In the genomic region with DNA sequence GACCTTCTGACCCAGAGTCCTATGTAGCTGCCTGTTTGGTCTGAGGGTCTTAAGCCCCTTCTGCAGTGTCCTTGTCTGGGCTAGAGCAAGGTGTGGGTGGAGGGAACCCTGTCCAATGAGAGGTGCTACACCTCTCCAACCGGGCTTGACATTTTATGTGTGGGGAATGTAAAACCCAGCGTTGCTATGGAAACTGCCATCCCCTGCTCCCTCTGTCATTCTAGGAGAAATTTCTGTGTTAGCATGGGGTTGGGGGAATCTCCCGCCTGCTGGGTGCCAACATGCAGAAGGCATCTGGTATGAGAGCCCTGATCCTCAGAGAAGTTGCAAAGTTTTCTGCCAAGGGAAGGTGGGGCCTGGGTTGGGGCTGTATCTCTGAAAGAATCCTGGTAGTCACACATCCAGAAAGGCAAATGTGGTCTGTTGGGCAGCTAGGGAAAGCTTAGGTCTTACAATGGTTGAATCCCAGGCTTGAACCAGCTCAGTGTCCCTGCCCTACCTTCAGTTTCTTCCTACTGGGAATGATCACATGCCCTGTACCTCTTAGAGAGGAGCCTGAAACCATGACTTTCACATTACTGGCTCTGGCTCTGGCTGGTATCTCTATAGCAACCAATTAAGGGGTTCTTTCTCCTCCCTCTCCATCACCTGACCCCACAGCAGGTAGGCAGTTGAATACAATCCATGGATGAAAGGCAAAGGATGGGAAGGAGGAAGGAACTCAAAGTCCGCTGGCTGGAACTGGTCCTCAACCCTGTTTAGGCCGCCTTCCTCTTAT, we compare ENCODE assay signal across 19 mouse cellular contexts. TPM values are rescaled to one million over a fixed set of nuclear protein-coding genes. Genes with fewer than 3 reads are reported as not detected.
A peak's percentile ranks its signal among the peaks of the same experiment; 100 is the strongest.
DNase-seq lines count a peak whose midpoint lies in the region; ATAC-seq lines count a peak whose summit lies in the region.
"Had no signal": no experiment of that assay in that cellular context is flagged by ENCODE, and none has a peak within 500 bp of the region (broad histone marks: within the 10 kb centered on the region; RNA-seq: fewer than 3 reads in every experiment).

No protein-coding gene starts in this region.

- H3K4me1 ChIP-seq in forebrain, embryonic 13.5 days: no peaks in the 10 kb centered on the region
- no peaks in the 10 kb centered on the region for H3K4me1 ChIP-seq in forebrain, embryonic 12.5 days
- peaks cover 8% of the 10 kb centered on the region; the same call in 1 of the 2 replicates for H3K4me1 ChIP-seq in hindbrain, embryonic 15.5 days (replicated peaks)
- no peaks in the 10 kb centered on the region for H3K4me1 ChIP-seq in hindbrain, embryonic 12.5 days
- H3K4me1 ChIP-seq in neural tube, embryonic 15.5 days: peaks cover 3% of the 10 kb centered on the region; the same call in 1 of the 2 replicates
- H3K4me1 ChIP-seq: limb, embryonic 15.5 days had no signal

- no peak overlapping the region for H3K9ac ChIP-seq in forebrain, embryonic 13.5 days
- H3K9ac ChIP-seq in forebrain, embryonic 12.5 days: no peak overlapping the region
- H3K9ac ChIP-seq in hindbrain, embryonic 15.5 days: no peak overlapping the region
- no peak overlapping the region for H3K9ac ChIP-seq in hindbrain, embryonic 12.5 days
- H3K9ac ChIP-seq in neural tube, embryonic 15.5 days (replicated peaks): no peak overlapping the region
- H3K9ac ChIP-seq: limb, embryonic 15.5 days had no signal

- no peak overlapping the region for H3K27ac ChIP-seq in forebrain, embryonic 13.5 days
- H3K27ac ChIP-seq in forebrain, embryonic 12.5 days: no peak overlapping the region
- H3K27ac ChIP-seq in hindbrain, embryonic 15.5 days (replicated peaks): peak overlapping the region; percentile 25; the same call in 1 of the 2 replicates
- H3K27ac ChIP-seq in hindbrain, embryonic 12.5 days: no peak overlapping the region
- no peak overlapping the region for H3K27ac ChIP-seq in neural tube, embryonic 15.5 days (replicated peaks)
- H3K27ac ChIP-seq: heart, embryonic 10.5 days; kidney, postnatal 0 days; layer of hippocampus, adult 2 months; limb, embryonic 15.5 days had no signal

- H3K9me3 ChIP-seq in forebrain, embryonic 13.5 days (replicated peaks): no peaks in the 10 kb centered on the region
- no peaks in the 10 kb centered on the region for H3K9me3 ChIP-seq in forebrain, embryonic 12.5 days
- no peaks in the 10 kb centered on the region for H3K9me3 ChIP-seq in hindbrain, embryonic 15.5 days
- no peaks in the 10 kb centered on the region for H3K9me3 ChIP-seq in hindbrain, embryonic 12.5 days (replicated peaks)
- H3K9me3 ChIP-seq in neural tube, embryonic 15.5 days (replicated peaks): no peaks in the 10 kb centered on the region
- H3K9me3 ChIP-seq: heart, embryonic 10.5 days; limb, embryonic 15.5 days had no signal

- H3K36me3 ChIP-seq in forebrain, embryonic 13.5 days (ENCODE audit: poor library complexity, severe bottlenecking): no peaks in the 10 kb centered on the region
- no peaks in the 10 kb centered on the region for H3K36me3 ChIP-seq in forebrain, embryonic 12.5 days (replicated peaks)
- H3K36me3 ChIP-seq in hindbrain, embryonic 15.5 days: no peaks in the 10 kb centered on the region
- H3K36me3 ChIP-seq in hindbrain, embryonic 12.5 days: no peaks in the 10 kb centered on the region
- no peaks in the 10 kb centered on the region for H3K36me3 ChIP-seq in neural tube, embryonic 15.5 days
- H3K36me3 ChIP-seq: heart, embryonic 10.5 days; limb, embryonic 15.5 days had no signal

- 63% methylated on average over 5 of the region's 5 CpGs for WGBS in forebrain, embryonic 13.5 days
- 69% methylated on average over 5 of the region's 5 CpGs for WGBS in forebrain, embryonic 12.5 days
- 53% methylated on average over 5 of the region's 5 CpGs for WGBS in hindbrain, embryonic 15.5 days
- 73% methylated on average over 5 of the region's 5 CpGs for WGBS in hindbrain, embryonic 12.5 days
- WGBS in neural tube, embryonic 15.5 days: 64% methylated on average over 5 of the region's 5 CpGs

- H3K4me3 ChIP-seq in forebrain, embryonic 13.5 days: no peak overlapping the region
- no peak overlapping the region for H3K4me3 ChIP-seq in forebrain, embryonic 12.5 days (replicated peaks)
- H3K4me3 ChIP-seq in hindbrain, embryonic 15.5 days: no peak overlapping the region
- H3K4me3 ChIP-seq in hindbrain, embryonic 12.5 days: no peak overlapping the region
- H3K4me3 ChIP-seq in neural tube, embryonic 15.5 days (replicated peaks): no peak overlapping the region
- H3K4me3 ChIP-seq: heart, embryonic 10.5 days; layer of hippocampus, adult 2 months; limb, embryonic 15.5 days had no signal

- no peak overlapping the region for H3K4me2 ChIP-seq in forebrain, embryonic 13.5 days
- no peak overlapping the region for H3K4me2 ChIP-seq in forebrain, embryonic 12.5 days
- no peak overlapping the region for H3K4me2 ChIP-seq in hindbrain, embryonic 15.5 days
- H3K4me2 ChIP-seq in hindbrain, embryonic 12.5 days (replicated peaks): no peak overlapping the region
- H3K4me2 ChIP-seq in neural tube, embryonic 15.5 days: no peak overlapping the region
- H3K4me2 ChIP-seq: limb, embryonic 15.5 days had no signal

- DNase-seq in right cerebral cortex, postnatal 10 days (ENCODE audit: low spot score in 2 of 2): peak; percentile 65 to 79
- no peak for DNase-seq in right cerebral cortex, postnatal 25 days
- DNase-seq in urinary bladder, postnatal 36 days (ENCODE audit: low spot score in 2 of 2): no peak
- DNase-seq: adrenal gland, postnatal 36 days; gastrocnemius, postnatal 36 days; kidney, adult 18-20 months; lung, postnatal 10 days; right cerebral cortex, postnatal 4 days; thymus, adult 2 months had no signal

- H3K27me3 ChIP-seq in forebrain, embryonic 13.5 days: no peaks in the 10 kb centered on the region
- H3K27me3 ChIP-seq in forebrain, embryonic 12.5 days: peaks cover 3% of the 10 kb centered on the region; the same call in 1 of the 2 replicates
- no peaks in the 10 kb centered on the region for H3K27me3 ChIP-seq in hindbrain, embryonic 15.5 days
- no peaks in the 10 kb centered on the region for H3K27me3 ChIP-seq in hindbrain, embryonic 12.5 days
- no peaks in the 10 kb centered on the region for H3K27me3 ChIP-seq in neural tube, embryonic 15.5 days (replicated peaks)
- H3K27me3 ChIP-seq: limb, embryonic 15.5 days; Patski had no signal

- ATAC-seq in forebrain, embryonic 13.5 days: peak; percentile 41
- no peak for ATAC-seq in forebrain, embryonic 12.5 days (ENCODE audit: low FRiP score)
- ATAC-seq in hindbrain, embryonic 15.5 days (ENCODE audit: low FRiP score, low read depth): peak; percentile 69; the same call in 1 of the 2 replicates
- ATAC-seq in hindbrain, embryonic 12.5 days (ENCODE audit: low FRiP score): no peak
- peak; percentile 69; the same call in 1 of the 2 replicates for ATAC-seq in neural tube, embryonic 15.5 days (ENCODE audit: low FRiP score)
- ATAC-seq: Patski had no signal

RNA-seq across cellular contexts. Expression of gene Rasd2, which starts 14.6 kb away (rescaled TPM):
- polyA plus RNA-seq in forebrain, embryonic 13.5 days (2015; fragmentation: Nextera tagmentation; extraction: Ambion mirVana): 0.18 and 0.31 TPM in 2 replicates
- 0.13 and 0.14 TPM in 2 replicates for polyA plus RNA-seq in forebrain, embryonic 12.5 days (2016; fragmentation: Nextera tagmentation; extraction: Ambion mirVana)
- polyA plus RNA-seq in hindbrain, embryonic 15.5 days (2015; fragmentation: Nextera tagmentation; extraction: Ambion mirVana): 3.1 and 5.7 TPM in 2 replicates
- 0.79 and 0.96 TPM in 2 replicates for polyA plus RNA-seq in hindbrain, embryonic 12.5 days (2016; fragmentation: Nextera tagmentation; extraction: Ambion mirVana)
- 2.9 and 4.4 TPM in 2 replicates for polyA plus RNA-seq in neural tube, embryonic 15.5 days (2015; fragmentation: Nextera tagmentation; extraction: Ambion mirVana)

Comparison
In these comparisons a context has a peak if more than half of its experiments do, and no peak if none do; other contexts are left out.
1. ATAC-seq: peak in forebrain, embryonic 13.5 days (single experiment), hindbrain, embryonic 15.5 days (single experiment) and neural tube, embryonic 15.5 days (single experiment); none in forebrain, embryonic 12.5 days (single experiment) and hindbrain, embryonic 12.5 days (single experiment).
2. DNase-seq: peak in right cerebral cortex, postnatal 10 days (2 of 2); none in right cerebral cortex, postnatal 25 days (single experiment) and urinary bladder, postnatal 36 days (0 of 2).